Mouse (Mus musculus): ENCODE results near the gene Olfr1301.

The Olfr1301 gene

DNA sequence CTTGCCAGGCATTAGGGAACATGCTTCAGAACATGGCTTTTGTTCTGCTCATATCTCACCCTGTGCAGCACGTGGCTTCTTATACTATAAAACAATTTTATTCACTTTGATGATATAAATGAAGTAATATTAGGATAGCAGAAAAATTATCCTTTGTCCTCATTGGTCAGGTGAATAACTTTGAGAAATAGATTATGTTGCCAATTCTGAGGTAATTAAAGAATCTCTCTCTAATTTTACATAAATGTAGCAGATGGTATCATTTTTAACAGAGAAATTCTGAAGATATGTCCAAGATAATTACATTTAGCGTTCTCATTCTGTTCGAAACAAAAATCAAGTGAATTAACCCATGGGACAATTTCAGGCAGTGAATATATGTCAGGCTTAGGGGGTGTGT is at the start of gene Olfr1301:
Gene Olfr1301 (plus strand): TSS at position 301 of the 400 bp plus-strand sequence.
- no peak for DNase-seq (ENCODE audit: low spot score)

- no peak for DNase-seq (ENCODE audit: low spot score)
Measured at GRCm38 (mm10) chr2:111726739-111727138, 24.1 kb upstream of the Olfr1301 start.

DNA sequence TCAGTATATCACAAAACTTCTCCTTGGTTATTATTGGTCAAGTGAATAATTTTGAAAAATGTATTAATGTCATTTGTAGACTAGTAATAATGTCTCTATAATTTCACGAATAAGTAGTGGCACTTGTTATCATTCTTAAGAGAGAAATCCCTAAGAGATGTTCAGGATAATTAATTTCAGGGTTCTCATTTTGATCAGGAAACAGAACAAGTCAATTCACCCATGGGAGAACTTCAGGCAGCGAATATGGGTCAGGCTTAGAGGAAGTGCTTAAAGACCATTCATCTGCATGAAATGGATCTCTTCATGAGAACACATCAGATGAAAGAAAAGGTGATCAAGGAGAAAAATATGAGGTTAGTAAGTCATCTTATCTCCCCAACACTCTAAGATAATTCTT is 26.3 kb downstream of the Olfr1301 start, which contains the start of gene Olfr1302:
Gene Olfr1302 (plus strand): TSS at position 301 of the 400 bp plus-strand sequence.
- no peak for DNase-seq (ENCODE audit: low spot score)

All from spleen, adult 12 weeks (tissue).